Mouse (Mus musculus): Measurements from ENCODE around the gene Spef1. TPM values are rescaled to one million over a fixed set of nuclear protein-coding genes. Genes with fewer than 3 reads are reported as not detected.

The Spef1 gene
- total and polyA plus RNA-seq, 3 experiments, result 0.75 to 5.6 (median 1.4) TPM

DNA sequence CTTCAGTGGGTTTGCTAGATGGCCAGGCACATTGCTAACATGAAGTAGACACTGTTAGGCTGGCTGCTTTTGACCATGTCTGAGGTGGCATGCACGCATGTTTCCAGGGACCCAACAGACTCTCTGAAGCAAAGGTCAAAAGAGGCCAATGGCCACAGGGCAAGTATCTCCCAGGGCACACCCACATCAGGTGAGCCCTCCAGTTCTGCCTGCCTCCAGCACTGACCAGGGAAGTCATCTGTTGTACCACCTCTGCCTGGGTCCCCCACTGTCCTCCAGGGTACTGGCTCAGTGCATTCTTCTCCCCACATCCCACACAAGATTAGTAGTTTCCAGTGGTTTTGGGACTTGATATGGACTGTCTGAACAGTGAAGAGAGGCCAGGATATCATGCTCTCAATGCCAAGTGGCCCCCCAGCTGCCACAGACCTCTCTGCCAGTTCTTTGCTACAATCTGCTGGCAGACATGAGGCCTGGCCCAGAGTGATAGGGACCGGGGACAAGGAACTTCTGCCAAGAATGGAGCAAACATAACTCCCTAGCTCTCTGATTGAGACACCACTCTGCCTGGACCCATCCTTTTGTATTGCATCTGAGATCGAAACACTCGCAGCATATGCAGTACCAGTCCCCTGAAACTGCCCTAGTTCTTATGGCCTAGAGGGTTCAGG lies 22.2 kb upstream of the Spef1 start:
- no peak for TF ChIP-seq CTCF (IDR thresholded peaks at IDR 0.05; ENCODE audit: low read depth, low read length)
- no peak for TF ChIP-seq GATA2 (IDR thresholded peaks at IDR 0.05; ENCODE audit: borderline replicate concordance, low read depth, low read length)
- TF ChIP-seq TAL1 (conservative IDR thresholded peaks at IDR 0.05; ENCODE audit: low read depth, low read length), result no peak
- TF ChIP-seq GATA1 (IDR thresholded peaks at IDR 0.05; ENCODE audit: borderline replicate concordance, low read length), result no peak
- no peak for TF ChIP-seq POLR2AphosphoS5 (IDR thresholded peaks at IDR 0.05; ENCODE audit: insufficient replicate concordance, low read depth, low read length)
- Histone ChIP-seq H3K36me3 (replicated peaks) (peaks cover 12% of the 10 kb centered on the region), H3K4me1 (ENCODE audit: insufficient read depth, low read depth, low read length) (peaks cover 93% of the 10 kb centered on the region), H3K9me3 (replicated peaks) (no peaks in the 10 kb centered on the region), H3K4me3 (ENCODE audit: low read depth, low read length) (peak overlapping the region; percentile 72; the same call in 1 of the 2 replicates), H3K27me3 (ENCODE audit: insufficient read depth, low read length) (peaks cover 2% of the 10 kb centered on the region; the same call in 1 of the 2 replicates)
- no peak for ATAC-seq (ENCODE audit: extremely low read depth, insufficient number of reproducible peaks, low FRiP score, poor library complexity, severe bottlenecking)
- DNase-seq (ENCODE audit: low spot score), result no peak

DNA sequence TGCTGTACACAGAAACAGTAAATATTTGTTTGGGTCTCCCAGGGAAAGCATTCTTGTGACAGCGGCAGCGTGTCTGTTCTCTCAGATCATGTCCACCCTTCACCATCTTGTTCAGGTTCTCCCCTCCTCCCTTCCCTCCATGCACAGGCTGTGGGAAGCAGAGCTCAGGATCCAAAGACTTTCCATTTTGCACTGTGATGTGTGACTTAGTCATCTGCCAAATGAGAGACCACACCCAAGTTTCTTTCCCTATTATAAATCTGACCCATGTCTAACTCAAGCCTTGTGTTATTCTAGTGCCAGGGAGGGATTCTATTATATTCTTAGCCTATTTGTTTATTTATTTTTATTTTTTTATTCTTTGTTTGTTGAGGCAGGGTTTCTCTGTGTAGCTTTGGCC lies 21.3 kb upstream of the Spef1 start:
- peaks cover 92% of the 10 kb centered on the region for H3K4me1 ChIP-seq (ENCODE audit: insufficient read depth, low read depth, low read length)
- TF ChIP-seq POLR2AphosphoS5 (IDR thresholded peaks at IDR 0.05; ENCODE audit: insufficient replicate concordance, low read depth, low read length) (no peak), CTCF (IDR thresholded peaks at IDR 0.05; ENCODE audit: low read depth, low read length) (no peak), GATA1 (IDR thresholded peaks at IDR 0.05; ENCODE audit: borderline replicate concordance, low read length) (no peak), TAL1 (conservative IDR thresholded peaks at IDR 0.05; ENCODE audit: low read depth, low read length) (no peak), GATA2 (IDR thresholded peaks at IDR 0.05; ENCODE audit: borderline replicate concordance, low read depth, low read length) (no peak)

DNA sequence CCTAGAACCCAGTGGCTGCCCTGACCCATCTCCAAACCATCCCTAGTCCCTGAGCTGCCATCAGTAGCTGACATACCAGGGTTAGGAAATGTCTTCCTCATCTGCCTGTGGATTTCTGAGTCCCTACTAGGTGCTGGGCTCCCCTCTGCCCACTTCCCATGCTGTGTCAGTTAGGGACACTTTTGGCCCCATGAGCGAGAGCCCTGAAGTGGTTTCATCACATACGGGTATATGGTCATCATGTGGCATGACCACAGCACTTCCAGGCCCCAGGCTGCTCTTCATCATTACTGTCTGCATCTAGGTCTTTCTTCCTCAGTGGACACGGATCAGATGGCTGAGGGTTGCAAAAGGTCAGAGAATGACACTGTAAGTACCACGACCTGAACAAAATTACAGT lies 19.7 kb upstream of the Spef1 start, which contains the start of gene Ap5s1:
Gene Ap5s1 (plus strand): TSS at position 301 of the 400 bp plus-strand sequence.
- Histone ChIP-seq H3K4me3 (ENCODE audit: low read depth, low read length) (peak within 1 kb of the TSS; percentile 45; the same call in 1 of the 2 replicates), H3K27me3 (ENCODE audit: insufficient read depth, low read length) (peaks cover 2% of the 10 kb centered on the region; the same call in 1 of the 2 replicates), H3K4me1 (ENCODE audit: insufficient read depth, low read depth, low read length) (peaks cover 79% of the 10 kb centered on the region), H3K36me3 (replicated peaks) (no peaks in the 10 kb centered on the region), H3K9me3 (replicated peaks) (no peaks in the 10 kb centered on the region)
- TF ChIP-seq CTCF (IDR thresholded peaks at IDR 0.05; ENCODE audit: low read depth, low read length), result no peak
- TF ChIP-seq GATA1 (IDR thresholded peaks at IDR 0.05; ENCODE audit: borderline replicate concordance, low read length), result no peak
- TF ChIP-seq POLR2AphosphoS5 (IDR thresholded peaks at IDR 0.05; ENCODE audit: insufficient replicate concordance, low read depth, low read length), result no peak
- TF ChIP-seq GATA2 (IDR thresholded peaks at IDR 0.05; ENCODE audit: borderline replicate concordance, low read depth, low read length), result no peak
- no peak for TF ChIP-seq TAL1 (conservative IDR thresholded peaks at IDR 0.05; ENCODE audit: low read depth, low read length)
- ATAC-seq (ENCODE audit: extremely low read depth, insufficient number of reproducible peaks, low FRiP score, poor library complexity, severe bottlenecking) (no peak), DNase-seq (ENCODE audit: low spot score) (no peak)

More for the DNA sequence above, 21.3 kb upstream of the Spef1 start:
- Histone ChIP-seq H3K27me3 (ENCODE audit: insufficient read depth, low read length) (peaks cover 2% of the 10 kb centered on the region; the same call in 1 of the 2 replicates), H3K36me3 (replicated peaks) (peaks cover 12% of the 10 kb centered on the region), H3K9me3 (replicated peaks) (no peaks in the 10 kb centered on the region), H3K4me3 (ENCODE audit: low read depth, low read length) (no peak overlapping the region)
- ATAC-seq (ENCODE audit: extremely low read depth, insufficient number of reproducible peaks, low FRiP score, poor library complexity, severe bottlenecking) (no peak), DNase-seq (ENCODE audit: low spot score) (no peak)

DNA sequence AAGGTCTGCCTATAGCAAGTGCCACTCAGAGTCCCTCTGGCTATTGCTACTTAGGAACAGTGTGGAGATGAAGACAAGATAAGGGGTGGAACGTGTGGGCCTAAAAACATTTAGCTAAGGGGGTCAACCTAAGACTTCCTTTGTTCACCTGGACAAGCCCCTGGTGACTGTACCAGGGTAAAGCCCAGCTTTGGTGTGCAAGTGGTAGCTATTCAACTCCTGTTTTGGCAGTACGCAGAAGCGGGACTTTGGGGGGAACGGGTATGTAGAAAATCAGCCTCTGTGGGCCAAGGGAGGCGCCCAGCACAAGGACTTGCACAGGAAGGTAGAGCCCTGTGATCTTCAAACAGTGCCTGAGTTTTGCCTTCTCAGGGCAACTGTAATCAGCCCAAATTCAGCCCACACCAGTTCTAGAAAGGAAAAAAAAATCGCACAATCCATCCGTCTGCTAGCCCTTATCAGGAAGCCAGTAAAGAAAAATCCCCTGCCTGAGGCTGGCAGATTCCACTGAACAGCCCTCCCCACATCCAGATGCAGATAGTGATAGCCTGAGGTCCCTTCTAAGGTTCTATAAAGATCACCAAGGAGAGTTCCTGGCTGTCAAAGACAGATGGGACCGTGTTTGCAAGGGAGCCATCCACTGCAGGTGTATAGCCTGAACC lies 18.6 kb upstream of the Spef1 start:
- no peaks in the 10 kb centered on the region for H3K36me3 ChIP-seq (replicated peaks)
- peak; percentile 75 for DNase-seq (ENCODE audit: low spot score)
- H3K4me3 ChIP-seq (ENCODE audit: low read depth, low read length), result peak overlapping the region; percentile 45; the same call in 1 of the 2 replicates
- peak; percentile 84 for ATAC-seq (ENCODE audit: extremely low read depth, insufficient number of reproducible peaks, low FRiP score, poor library complexity, severe bottlenecking)
- H3K4me1 ChIP-seq (ENCODE audit: insufficient read depth, low read depth, low read length), result peaks cover 70% of the 10 kb centered on the region
- TF ChIP-seq GATA1 (IDR thresholded peaks at IDR 0.05; ENCODE audit: borderline replicate concordance, low read length) (no peak), GATA2 (IDR thresholded peaks at IDR 0.05; ENCODE audit: borderline replicate concordance, low read depth, low read length) (0 out of 2 replicates have a peak, but pooled peaks have one; percentile 67), TAL1 (conservative IDR thresholded peaks at IDR 0.05; ENCODE audit: low read depth, low read length) (peak; percentile 100), POLR2AphosphoS5 (IDR thresholded peaks at IDR 0.05; ENCODE audit: insufficient replicate concordance, low read depth, low read length) (no peak), CTCF (IDR thresholded peaks at IDR 0.05; ENCODE audit: low read depth, low read length) (no peak)
- H3K9me3 ChIP-seq (replicated peaks), result no peaks in the 10 kb centered on the region
- H3K27me3 ChIP-seq (ENCODE audit: insufficient read depth, low read length), result peaks cover 8% of the 10 kb centered on the region

DNA sequence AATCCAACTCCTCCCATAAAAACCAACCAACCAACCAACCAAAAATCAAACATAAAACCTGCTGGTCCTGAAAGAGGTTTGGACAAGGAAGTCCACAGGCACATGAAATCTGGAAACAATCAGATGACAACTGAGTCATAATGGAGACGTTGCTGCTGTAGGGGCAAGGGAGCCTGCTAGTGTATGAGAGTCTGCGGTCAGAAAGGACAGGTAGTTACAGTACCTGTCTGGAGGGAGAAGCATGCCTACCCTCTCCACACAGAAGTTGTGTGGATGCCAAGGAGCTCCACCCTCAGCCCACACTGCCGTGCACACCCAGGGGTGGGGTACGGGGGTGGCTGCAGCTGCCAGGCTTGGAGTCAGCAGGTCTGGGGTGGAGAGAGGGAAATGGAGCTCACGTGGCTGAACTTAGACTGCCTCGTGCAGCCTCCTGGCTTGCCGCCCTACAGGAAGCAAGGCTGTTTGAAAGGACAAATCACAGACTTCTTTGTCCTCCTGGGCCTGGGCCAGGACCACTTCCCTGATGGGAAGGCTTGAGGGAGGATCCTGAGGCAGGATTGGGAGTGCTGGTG lies 17.4 kb upstream of the Spef1 start:
- Histone ChIP-seq H3K4me3 (ENCODE audit: low read depth, low read length) (peak overlapping the region; percentile 54; the same call in 1 of the 2 replicates), H3K27me3 (ENCODE audit: insufficient read depth, low read length) (peaks cover 8% of the 10 kb centered on the region), H3K9me3 (replicated peaks) (no peaks in the 10 kb centered on the region), H3K36me3 (replicated peaks) (no peaks in the 10 kb centered on the region), H3K4me1 (ENCODE audit: insufficient read depth, low read depth, low read length) (peaks cover 61% of the 10 kb centered on the region)
- DNase-seq (ENCODE audit: low spot score) (peak; percentile 38), ATAC-seq (ENCODE audit: extremely low read depth, insufficient number of reproducible peaks, low FRiP score, poor library complexity, severe bottlenecking) (no peak)
- no peak for TF ChIP-seq POLR2AphosphoS5 (IDR thresholded peaks at IDR 0.05; ENCODE audit: insufficient replicate concordance, low read depth, low read length)
- TF ChIP-seq TAL1 (conservative IDR thresholded peaks at IDR 0.05; ENCODE audit: low read depth, low read length), result no peak
- no peak for TF ChIP-seq GATA2 (IDR thresholded peaks at IDR 0.05; ENCODE audit: borderline replicate concordance, low read depth, low read length)
- TF ChIP-seq CTCF (IDR thresholded peaks at IDR 0.05; ENCODE audit: low read depth, low read length), result no peak
- TF ChIP-seq GATA1 (IDR thresholded peaks at IDR 0.05; ENCODE audit: borderline replicate concordance, low read length), result no peak

All from G1E (cell line).